Mouse (Mus musculus) telencephalon, adult 2 months (tissue): Measurements from ENCODE around the gene Npnt.

Experiments
- DNase-seq: peaks from one replicate; pipeline ENCODE4 v3.0.0-alpha.2; 2011; ENCODE audit warnings: low read depth, low spot score

Npnt gene

DNA sequence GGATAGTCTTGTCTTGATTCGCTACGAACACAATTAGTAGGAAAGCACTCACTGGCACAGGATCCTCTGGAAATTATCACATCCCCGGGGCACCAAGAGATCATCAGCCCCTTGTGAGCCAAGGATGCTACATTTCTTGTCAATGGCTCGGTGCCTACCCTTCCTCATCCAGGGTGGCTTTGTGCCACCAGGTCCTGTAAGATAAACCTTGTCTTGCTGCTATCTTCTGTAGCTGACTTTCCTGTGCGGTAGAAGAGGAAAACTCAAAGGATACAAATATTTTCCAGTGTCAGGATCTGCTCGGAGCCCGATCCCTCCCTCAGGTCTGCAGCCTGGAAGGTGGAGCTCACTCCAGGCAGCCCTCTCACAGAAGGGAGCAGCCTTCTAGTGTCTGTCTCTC lies 90.5 kb downstream of the Npnt start:
- DNase-seq, result no peak

DNA sequence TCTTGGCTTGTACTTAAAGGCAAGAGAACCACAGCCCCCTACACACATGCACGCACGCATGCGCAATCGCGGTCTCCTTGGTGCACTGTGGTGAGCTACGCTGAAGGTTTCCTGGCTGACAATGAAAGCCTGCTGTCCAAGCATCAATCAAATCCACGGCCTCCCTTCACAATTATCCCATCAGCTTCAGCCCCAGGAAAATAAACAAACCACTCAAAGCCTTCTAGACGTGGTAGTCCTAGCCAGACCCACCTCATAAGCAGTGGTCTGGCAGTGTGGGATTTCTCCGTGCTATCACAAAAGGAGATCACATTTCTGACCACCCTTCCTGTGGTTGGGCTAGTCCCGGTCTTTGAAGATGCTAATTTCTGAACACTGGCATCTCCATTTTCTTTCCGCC lies 91.2 kb downstream of the Npnt start:
- no peak for DNase-seq

DNA sequence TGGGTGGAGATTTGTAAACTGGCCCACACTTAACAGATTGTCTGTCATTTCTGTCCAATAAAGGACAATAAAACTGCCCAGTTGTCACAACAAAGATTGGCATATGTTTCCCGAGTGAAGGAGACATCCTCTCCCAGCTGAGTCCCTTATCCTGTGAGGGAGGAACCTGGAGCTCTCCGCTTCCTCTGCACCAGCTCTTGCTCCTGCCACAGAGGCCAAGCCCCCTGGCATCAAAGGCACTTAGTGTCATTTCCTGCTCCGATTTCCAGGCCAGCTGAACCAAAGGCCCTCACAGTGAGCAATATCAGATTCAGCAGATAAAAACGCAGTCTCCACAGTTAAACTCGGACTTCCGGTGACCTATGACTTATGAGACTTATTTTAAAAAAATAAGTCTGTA lies 93.4 kb downstream of the Npnt start:
- DNase-seq, result no peak

- DNase-seq, result no peak
Measured at GRCm38 (mm10) chr3:132855458-132856212, 94.5 kb downstream of the Npnt start.

DNA sequence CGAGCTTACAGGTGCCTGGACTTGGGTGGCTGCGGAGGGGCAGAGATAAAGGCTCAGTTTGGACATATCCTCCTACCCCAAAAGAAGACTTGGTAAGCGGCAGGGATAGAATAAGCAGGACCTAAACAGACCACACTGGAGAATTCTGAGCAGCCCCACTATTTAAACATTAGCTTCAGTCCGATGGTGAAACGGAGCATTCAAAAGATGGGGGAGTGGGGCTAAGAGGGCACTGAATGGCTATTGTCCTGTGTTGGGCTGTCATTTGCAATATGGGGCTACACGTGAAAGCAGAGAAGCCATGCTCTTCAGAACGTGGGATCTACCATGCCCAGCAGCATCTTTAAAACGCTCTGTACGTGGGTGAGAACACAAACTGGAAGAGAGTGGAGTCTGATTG lies 95.8 kb downstream of the Npnt start:
- no peak for DNase-seq

- no peak for DNase-seq
Measured at GRCm38 (mm10) chr3:132851841-132852728, 98.0 kb downstream of the Npnt start.

GRCm38 (mm10) chr3:132851417-132851816 lies 98.7 kb downstream of the Npnt start:
- no peak for DNase-seq

DNA sequence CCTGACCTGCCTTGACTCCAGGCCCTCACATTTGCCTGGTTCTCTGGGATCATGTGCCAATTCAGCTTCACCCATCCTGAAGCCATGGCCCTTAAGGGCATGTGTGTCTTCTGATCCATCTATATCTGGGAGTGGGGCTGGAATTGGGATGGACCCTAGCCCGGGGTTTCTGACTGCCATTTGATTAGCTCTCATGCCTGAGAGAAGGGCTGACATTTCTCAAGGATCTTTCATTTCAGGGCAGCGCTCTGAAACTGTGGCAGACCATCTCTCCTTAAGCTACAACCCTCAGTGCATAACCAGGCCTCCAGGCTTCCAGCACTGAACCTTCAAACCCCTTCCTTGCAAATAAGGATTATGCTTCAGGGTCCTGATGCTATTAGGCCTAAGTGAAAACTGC lies 99.7 kb downstream of the Npnt start:
- no peak for DNase-seq

GRCm38 (mm10) chr3:132849669-132850068 lies 100.4 kb downstream of the Npnt start:
- no peak for DNase-seq

DNA sequence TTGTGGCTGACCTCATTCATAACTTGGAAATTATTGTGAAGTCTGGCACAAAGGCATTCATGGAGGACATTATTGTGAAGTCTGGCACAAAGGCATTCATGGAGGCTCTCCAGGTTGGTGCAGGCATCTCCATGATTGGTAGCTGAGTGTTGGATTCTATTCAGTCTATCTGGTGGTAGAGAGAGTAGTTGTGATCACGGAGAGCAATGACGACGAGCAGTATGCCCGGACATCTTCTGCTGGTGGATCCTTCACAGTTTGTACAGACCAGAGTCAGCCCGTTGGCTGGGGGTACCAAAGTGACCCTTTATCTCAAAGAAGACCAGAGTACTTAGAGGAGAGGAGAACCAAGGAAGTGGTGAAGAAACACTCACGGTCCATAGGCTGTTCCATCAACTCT lies 107.4 kb downstream of the Npnt start:
- no peak for DNase-seq

GRCm38 (mm10) chr3:132839516-132839915 lies 110.6 kb downstream of the Npnt start:
- no peak for DNase-seq

DNA sequence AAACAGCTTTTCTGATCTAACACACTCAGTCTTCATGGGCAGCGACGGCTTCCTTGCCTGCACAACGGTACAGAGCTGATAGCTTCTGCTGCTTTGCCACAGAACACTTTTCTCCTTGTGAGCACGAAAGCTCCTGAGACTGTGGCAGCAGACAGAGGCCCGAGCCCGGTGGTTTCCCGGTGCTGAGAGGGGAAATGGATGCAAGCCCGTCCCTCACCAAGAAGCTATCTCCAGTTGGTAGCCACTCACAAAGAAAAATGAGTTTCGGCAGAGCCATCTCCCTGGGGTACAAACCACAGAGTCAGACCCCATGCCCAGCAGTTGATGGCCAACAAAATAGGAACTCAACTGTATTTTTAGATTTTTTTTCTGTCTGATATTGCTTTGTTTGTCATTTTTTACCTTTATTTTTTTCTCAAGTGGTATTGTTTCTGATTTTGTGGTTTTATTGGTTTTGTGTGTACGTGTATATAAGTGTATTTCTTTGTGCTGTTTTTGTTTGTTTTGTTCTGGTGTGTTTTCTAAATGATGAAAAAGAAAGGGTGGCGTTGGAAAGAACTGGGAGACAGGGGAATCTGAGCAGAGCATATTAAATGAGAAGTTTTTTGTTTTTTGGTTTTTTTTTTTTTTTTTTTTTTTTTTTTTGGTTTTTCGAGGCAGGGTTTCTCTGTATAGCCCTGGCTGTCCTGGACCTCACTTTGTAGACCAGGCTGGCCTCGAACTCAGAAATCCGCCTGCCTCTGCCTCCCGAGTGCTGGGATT lies 111.3 kb downstream of the Npnt start:
- DNase-seq, result no peak

DNA sequence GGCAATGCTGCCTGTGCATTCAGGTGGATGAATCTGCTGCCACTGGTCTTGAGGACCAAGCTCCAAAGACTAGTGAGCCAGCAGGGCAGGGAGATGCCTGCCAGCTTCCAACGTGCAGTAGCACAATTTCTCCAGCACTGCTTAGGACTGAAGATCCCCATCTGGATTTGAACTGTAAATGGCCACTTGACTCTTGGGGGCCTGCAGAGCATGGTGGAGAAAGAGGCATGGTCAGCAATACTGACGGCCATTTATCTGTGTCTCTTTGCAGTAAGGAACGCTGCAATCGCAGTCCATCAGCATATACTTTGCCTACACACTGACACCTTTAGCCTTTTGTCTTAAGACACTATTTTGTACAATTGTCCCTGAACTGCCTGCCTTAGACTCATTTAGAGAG lies 113.0 kb downstream of the Npnt start:
- DNase-seq, result no peak

- DNase-seq, result no peak
Measured at GRCm38 (mm10) chr3:132835118-132835794, 114.8 kb downstream of the Npnt start.
